Mouse (Mus musculus): ENCODE data around the gene Rufy1. TPM values are rescaled to one million over a fixed set of nuclear protein-coding genes. Genes with fewer than 3 reads are reported as not detected.
"Not testable (repeated sequence)": the region's sequence is repeated elsewhere in the genome, so short reads cannot be mapped to it uniquely, and the experiment has no call there.

Gene Rufy1
- total RNA-seq (2014; fragmentation: Nextera tagmentation) (6.4 and 19.1 TPM in 2 replicates), total RNA-seq (2017) (21.3 and 22.3 TPM in 2 replicates)

DNA sequence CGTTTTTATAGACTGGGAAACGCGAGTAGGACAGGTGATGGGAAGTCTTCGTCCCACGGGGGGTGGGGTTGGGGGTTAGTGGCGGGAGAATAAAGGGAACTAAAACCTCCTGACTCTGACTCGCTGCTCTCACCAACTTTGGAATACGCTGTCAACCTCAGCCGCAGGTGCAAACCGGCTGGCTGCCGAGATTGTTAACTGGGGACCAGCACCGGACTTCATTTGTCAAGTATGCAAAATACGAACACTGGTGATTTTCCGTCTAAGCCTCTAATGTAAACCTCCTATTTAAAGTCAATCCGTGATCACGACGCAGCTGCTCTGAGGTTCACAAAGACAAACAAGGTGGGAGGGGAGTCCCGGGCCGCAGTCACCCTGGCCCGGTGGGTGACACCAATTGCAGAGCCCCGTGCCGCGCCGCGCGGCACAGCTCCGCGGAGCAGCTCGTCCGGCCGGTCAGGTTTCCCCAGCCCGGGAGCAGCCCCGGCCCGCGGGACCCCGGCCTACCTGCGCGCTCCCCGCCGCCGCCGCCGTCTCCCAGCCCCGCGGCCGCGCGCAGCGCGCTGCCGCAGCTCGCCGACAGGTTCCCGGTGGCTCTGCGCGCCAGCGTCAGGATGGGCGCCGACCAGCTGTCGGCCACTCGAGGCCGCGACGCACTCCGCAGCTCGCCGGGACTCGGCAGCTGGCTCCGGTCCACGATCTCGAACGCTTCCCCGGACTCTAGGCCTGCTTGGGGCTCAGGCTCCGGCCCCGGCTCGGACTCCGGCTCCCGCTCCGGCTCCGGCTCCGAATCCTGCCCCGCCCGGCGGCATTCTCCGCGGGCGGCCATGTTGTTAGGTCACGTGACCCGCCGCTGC, at the start of gene Rufy1:
TSS of gene Rufy1 (minus strand) at position 849 of the 857 bp plus-strand sequence.
- peak; percentile 66 for ATAC-seq (replicated peaks; ENCODE audit: low FRiP score, low TSS enrichment, poor library complexity, severe bottlenecking)

DNA sequence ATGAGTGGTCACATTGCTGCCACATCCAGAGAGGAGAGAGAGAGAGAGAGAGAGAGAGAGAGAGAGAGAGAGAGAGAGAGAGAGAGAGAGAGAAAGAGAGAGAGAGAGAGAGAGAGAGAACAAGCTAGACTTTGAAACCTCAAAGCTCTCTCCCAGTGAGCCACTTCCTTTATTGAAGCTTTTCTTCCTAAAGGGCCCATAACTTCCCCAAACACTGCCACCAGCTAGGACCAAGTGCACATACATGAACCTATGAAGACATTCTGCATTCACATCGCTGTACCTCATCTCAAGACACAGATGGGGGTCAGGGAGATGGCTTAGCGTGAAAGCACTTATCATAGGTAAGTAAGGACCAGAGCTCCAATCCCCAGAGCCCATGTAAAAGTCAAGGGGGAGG, 47.1 kb upstream of the Rufy1 start:
- no peak for ATAC-seq (replicated peaks; ENCODE audit: low FRiP score, low TSS enrichment, poor library complexity, severe bottlenecking)

DNA sequence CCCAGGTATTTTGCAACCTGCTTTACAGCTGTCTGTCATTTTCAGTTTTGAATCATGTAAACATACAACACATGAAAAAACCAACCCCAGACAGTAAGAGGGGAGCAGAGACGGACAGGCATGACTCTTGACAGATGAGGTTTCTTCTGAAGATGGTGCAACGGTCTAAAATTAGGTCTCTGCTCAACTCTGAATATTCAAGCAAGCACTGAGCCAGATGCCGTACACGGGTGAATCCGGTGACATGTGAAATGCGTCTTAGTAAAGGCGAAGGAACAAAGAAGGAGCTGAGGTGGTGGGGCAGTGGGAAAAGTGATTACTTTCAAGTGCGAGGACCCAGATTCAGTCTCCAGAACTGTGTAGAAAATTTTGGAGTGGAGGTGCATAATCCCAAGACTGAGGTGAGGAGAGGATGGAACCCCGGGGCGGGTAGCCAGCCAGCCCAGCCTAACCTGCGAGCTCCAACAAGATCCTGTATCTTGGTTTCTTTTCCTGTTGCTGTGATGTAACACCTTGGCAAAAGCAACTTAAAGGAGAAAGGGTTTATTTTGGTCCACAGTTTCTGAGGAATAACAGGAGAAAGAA, 46.7 kb upstream of the Rufy1 start:
- no peak for ATAC-seq (replicated peaks; ENCODE audit: low FRiP score, low TSS enrichment, poor library complexity, severe bottlenecking)

DNA sequence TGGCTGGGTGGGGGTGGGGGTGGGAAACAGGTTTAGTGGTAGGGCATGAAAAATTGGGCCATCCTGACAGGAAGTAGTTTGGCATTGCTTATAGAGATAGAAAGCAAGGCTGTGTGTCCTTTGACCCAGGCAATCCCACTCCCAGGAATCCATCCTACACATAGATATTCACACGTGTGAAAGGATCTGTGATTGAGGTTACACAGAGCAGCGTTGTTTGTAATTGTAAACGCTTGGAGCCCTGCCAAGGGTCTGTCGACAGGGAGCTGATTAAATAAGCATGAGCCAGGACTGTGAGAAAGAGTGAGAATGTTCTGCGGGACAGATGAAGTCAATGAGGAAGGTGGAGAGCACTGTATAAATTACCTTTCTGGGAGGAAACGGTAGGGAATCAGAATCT, 46.0 kb upstream of the Rufy1 start:
- no peak for ATAC-seq (replicated peaks; ENCODE audit: low FRiP score, low TSS enrichment, poor library complexity, severe bottlenecking)

DNA sequence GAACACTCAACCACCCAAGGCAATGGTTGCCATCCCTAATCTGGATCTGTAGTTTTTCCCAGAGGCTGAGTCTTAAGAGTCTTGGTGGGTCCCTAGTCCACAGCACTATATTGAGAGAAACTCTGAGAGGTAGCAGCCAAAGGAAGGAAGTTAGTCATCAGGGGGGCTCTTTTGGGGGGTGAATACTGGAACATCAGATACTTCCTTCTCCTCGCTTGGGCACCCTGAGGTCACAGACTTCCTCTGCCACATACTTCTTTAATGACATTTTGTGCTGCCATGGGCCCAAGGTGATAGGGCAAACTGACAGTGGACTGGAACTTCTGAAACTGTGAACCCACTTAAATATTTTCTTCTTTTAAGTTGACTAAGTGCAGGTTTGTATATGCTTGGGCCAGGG, 43.0 kb upstream of the Rufy1 start:
- ATAC-seq (replicated peaks; ENCODE audit: low FRiP score, low TSS enrichment, poor library complexity, severe bottlenecking): no peak

DNA sequence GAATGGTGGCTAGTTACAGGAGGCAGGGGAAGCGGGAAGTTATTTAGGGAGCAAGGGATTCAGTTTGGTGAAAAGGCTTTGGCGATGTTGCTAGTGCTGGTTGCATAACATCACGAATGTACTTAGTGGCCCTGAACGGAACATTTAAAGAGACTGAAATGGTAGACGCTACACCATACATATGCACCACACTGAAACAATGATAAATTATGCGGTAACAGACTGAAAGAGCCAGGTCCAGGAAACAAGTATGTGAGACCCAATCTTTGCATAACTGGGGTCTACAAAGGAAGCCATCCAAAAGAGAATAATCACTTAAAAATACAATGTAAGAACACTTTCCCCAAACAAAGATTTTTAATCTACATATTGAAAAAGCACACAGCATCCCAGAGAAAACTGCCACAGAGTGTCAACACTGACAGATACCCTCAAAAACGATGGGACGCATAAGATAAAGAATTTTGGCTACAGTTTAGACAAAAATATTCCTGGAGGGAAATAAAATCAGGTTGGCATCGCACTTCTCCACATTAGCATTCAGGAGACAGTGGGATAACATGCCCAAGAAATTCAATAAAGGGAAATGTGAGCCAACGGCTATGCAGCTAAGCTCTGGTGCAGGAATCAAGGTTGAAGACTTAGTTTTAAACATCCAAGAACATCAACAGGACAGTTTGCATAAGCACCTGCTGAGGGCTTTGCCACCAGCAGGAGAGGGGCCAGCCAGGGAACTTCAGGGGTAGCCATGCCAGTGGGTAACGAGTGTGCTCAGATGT, 41.4 kb upstream of the Rufy1 start:
- no peak for ATAC-seq (replicated peaks; ENCODE audit: low FRiP score, low TSS enrichment, poor library complexity, severe bottlenecking)

DNA sequence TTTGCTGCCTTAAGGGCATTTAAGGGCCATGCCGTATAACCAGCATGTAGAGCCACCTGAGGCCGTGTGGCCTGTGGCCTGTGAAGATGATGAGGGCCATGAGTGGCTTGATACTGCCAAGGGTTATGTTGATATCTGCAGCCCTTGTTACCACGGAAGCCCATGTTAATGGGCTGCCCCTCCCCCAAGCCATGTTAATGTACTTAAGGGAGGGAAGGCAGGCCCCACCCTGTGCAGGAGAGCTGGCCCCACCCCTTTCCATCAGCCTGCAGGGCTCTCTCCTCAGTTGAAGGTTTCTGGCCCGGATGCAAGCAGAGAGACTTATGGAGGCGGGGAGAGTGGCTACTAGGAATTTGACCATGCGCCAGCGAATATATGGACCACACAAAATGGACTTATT, 30.6 kb upstream of the Rufy1 start:
- ATAC-seq (replicated peaks; ENCODE audit: low FRiP score, low TSS enrichment, poor library complexity, severe bottlenecking): no peak

DNA sequence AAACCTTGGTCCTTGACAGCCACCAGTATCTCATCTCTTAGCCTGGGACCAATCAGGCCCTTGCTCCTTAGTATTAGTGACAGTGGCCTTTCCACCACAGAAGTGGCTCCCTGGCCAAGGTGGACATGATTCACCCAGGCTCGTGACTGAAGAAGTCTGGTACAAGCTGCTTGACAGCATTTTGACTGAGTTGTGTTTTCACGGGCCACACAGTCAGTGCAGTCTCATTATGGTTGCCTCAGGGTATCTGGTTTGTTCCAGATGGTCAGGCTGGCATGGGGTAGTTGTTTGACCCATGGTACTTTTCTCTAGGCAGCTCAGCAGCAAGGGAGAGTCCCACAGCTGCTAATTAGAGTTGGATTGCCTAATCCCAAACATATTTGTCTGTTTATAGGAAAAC, 28.3 kb upstream of the Rufy1 start:
- ATAC-seq (replicated peaks; ENCODE audit: low FRiP score, low TSS enrichment, poor library complexity, severe bottlenecking): no peak

DNA sequence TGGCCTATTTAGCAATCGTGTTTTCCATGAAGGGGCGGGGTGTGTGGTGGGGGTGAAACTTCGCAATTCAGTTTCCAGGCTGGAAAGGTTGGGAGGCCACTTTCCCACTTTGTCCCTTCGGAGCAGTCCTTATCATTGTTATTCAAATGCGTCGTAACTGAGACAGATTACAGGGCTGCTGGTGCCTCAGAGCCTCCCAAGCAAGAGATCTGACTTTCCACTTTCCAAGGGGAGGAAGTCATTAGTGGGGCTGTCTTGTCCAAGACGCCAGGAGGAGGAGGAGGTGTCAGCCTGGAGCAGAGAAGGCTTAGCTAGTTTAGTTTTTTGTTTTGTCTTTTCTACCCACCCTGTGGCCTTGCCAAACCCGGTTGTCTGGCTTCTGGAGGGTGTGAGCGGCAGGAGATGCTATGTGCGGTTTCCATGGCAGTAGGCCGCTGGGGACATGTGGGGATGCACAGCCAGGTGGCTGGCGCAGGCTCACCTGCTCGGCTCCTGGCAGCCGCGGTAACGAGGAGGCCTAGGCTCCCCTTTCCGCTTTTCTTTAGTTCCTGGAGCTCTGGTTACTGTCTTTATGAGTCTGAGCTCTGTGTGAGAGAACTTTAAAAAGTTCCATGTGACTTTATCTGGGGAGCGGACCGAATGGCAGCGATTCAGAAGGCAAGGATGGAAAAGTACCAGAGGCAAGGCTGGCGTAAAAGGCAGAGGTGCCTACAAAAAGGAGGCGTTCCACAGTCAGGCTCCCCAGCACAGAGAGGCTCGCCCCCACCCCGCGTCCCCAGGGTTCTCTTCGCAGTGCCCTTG, 26.4 kb upstream of the Rufy1 start:
- no peak for ATAC-seq (replicated peaks; ENCODE audit: low FRiP score, low TSS enrichment, poor library complexity, severe bottlenecking)

DNA sequence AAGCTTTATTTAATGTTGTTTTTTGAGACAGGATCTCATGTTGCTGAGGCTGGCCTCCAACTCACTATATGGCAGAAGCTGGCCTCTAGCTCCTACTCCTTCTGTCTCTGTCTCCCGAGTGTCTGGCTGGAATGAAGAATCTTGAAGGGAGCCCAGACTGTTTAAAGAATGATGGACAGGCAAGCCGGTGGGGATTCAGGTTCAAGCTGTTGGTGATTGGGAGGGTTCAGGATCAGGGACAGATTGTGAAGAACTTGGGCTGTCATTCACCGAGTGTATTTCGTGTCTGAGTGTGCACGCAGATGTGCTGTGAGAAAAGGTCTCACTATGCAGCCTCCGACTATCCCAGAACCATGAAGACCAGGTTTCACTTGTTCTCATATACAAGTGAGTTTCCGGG, 25.5 kb upstream of the Rufy1 start:
- ATAC-seq (replicated peaks; ENCODE audit: low FRiP score, low TSS enrichment, poor library complexity, severe bottlenecking): no peak

DNA sequence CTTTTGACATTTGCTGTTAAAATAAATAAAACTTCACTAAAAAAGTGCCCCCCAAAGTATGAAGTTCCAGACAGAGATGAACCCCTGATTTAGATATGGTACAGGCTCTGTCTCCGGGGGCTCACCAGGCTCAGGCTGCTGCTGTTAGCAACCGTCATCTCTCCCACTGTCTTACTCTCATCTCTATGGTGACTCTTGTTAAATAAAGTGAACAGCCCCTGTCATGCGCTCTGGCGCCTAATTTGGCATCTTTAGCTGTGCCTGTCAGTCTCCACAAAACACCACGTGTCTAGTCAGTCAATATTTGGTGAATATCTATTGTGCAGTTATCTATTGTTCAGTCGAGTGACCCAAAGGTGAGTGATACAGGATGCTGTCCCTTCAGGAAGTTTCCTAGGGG, 24.0 kb upstream of the Rufy1 start:
- ATAC-seq (replicated peaks; ENCODE audit: low FRiP score, low TSS enrichment, poor library complexity, severe bottlenecking): no peak

DNA sequence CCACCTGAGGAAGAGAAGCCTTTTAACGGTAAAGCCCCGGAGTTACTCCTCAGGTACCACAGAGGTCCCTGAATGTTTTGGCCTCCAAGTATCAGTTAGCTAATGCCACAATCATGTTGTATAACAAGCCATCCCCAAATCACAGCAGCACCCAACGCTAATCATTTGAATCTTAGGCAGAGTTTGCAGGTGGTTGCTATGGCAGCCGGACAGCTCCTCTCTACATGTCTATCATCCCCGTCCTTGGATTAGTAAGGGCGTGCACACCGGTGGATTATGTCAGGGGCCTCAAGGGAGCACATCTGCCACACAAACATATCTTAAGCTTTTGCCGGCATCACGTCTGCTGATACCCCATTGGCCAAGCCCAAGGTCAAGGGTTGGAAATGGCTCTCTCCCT, 19.3 kb upstream of the Rufy1 start:
- ATAC-seq (replicated peaks; ENCODE audit: low FRiP score, low TSS enrichment, poor library complexity, severe bottlenecking): no peak

DNA sequence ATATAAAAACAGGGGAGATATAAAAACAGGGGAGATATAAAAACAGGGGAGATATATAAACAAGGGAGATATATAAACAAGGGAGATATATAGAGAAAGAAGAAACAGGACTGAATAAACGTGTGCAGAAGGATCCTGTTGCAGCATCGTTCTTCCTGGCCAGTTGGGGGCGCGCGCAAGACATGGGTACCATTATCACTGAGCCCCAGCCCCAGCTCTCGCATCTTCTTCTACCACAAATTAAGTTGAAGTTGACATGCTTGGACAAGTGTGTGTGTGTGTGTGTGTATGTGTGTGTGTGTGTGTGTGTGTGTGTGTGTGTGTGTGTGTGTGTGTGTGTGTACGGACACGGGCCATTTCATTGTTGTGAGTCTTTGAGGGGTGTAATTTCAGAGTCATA, 17.2 kb upstream of the Rufy1 start:
- ATAC-seq (replicated peaks; ENCODE audit: low FRiP score, low TSS enrichment, poor library complexity, severe bottlenecking): not testable (repeated sequence)

DNA sequence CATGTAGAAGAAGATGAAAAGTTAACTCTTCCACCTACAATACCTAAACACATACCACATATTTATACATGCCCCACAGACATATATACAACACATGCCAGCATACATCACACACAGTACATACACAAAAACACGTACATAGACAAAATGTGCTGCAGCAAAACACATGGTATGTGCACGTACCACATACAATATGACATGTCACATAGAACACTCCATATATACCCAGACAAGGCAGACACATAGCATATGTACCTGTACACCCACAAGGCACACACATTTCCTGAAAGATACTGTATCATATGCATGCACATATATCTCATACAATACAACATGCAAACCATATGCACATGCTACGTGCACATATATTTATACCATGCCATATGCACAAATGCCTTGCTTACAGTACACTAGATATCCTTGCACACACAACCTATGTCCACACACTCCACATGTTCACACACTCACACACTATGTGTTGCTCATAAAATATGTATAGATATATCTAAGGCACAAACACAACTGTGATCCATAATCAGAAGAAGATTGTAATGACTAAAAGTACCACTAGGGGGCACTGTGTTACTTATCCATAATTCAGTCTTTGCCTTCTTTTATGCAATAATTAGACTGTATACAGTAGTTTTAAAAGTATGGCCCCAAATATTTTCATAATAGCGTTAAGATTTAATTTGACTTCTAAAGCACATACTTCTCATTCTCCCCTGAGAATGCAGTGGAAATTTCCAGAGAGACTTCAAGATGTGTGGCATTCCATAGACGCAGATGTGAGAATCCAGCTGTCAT, 12.5 kb upstream of the Rufy1 start:
- ATAC-seq (replicated peaks; ENCODE audit: low FRiP score, low TSS enrichment, poor library complexity, severe bottlenecking): 0 out of 2 replicates have a peak, but pooled peaks have one; percentile 26

DNA sequence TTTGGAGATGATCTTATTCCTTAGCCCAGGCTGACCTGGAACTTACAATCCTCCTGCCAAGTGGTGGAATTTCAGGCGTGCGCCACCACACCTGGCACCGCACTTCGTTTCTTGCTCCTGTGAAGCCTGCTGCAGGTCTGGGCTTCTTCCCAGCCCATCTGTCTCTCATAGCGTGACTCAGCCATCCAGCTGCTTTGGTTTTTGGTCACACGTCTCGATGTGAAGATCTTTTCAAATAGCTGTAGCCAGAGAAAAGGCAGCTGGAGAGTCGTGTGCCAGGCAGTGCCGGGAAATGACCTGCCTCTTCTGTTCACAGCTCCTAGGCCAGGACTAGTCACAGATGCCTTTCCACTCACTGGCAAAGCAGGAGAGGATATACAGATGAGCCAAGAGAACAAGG, 10.7 kb upstream of the Rufy1 start:
- ATAC-seq (replicated peaks; ENCODE audit: low FRiP score, low TSS enrichment, poor library complexity, severe bottlenecking): no peak

DNA sequence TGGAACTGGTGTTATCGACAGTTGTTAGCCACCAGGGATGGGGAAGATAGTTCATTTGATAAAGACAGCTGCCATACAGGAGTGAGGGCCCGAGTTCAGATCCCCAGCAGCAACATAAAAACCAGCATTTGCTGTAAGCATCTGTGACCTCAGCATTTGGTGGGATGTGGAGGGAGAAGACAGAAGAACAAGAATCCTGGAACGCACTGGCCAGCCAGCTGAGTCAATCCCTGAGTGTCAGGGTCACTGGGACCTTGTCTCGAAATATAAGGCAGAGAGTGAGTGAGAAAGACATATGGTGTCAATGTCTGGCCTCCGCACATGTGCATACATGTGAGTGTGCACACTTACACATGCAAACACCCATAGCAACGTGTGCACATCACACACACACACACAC, 9.8 kb upstream of the Rufy1 start:
- no peak for ATAC-seq (replicated peaks; ENCODE audit: low FRiP score, low TSS enrichment, poor library complexity, severe bottlenecking)

DNA sequence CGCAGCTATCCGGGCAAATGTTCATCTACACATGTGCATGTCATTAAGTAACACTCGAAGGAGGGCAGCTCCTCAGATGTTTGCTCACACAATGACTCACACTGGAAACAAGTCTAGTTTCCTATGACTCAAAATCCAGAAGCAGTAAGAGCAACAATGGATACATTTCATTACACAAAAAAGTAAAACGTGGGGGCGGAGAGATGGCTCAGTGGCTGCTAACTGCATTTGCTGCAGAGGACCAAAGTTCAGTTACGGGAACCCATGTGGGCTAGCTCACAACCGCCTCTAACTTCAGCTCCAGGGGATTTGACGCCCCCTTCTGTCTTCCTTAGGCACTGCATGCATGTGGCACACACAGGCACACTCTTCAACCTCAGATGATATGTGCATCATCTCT, 8.9 kb upstream of the Rufy1 start:
- ATAC-seq (replicated peaks; ENCODE audit: low FRiP score, low TSS enrichment, poor library complexity, severe bottlenecking): 0 out of 2 replicates have a peak, but pooled peaks have one; percentile 29

DNA sequence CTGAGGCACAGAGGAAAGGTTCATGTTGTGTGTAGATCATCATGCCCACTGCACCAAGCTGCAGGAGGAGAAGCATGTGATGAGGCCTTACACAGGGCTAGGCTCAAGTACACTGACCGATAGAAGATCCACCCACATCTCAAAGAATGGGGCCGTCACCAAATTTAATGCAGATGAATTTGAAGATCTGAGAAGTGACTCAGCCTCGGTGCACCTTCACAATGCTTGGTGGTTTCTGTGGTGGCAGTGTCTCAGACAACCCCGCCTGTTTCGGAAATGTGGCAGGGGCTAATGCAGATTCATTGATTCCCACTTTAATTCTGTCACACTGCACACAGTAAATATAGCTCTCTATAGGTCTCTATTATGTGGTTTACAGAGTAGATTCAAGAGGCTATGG, 2.0 kb upstream of the Rufy1 start:
- no peak for ATAC-seq (replicated peaks; ENCODE audit: low FRiP score, low TSS enrichment, poor library complexity, severe bottlenecking)

DNA sequence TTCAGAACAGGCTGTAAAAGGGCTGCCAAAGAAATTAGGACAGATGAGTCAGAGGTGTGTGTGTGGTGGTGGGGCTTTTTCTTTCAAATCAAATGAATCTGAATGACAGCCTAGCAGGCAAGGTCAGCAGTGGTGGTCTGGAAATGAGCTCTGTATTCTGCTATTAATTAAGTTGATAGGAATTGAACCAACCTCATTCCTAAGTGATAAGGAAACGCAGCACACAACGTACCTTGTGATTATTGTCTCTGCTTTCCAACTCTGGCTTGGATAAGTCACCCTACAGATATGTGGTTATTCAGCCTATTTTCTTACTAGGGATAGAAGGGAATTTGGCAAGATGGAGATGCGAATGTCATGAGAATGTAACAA, 1.1 kb upstream of the Rufy1 start:
- ATAC-seq (replicated peaks; ENCODE audit: low FRiP score, low TSS enrichment, poor library complexity, severe bottlenecking): no peak
